Mouse (Mus musculus) kidney, embryonic 14.5 days (tissue): ENCODE results near the gene Ppp1r15a. TPM values are rescaled to one million over a fixed set of nuclear protein-coding genes. Genes with fewer than 3 reads are reported as not detected.

Source experiments
- polyA plus RNA-seq: library from polyadenylated mRNA; unstranded; fragments of >200 nt; fragmentation: Nextera tagmentation; extraction: Ambion mirVana; gene quantifications from 2 replicates; pipeline ENCODE4 v1.2.1, GENCODE M21; 2014

Ppp1r15a gene
- polyA plus RNA-seq, 1 experiment from 2014 or later = 15.7 TPM

Other genes with a start within 250 kb of the Ppp1r15a start
- gene Slc6a21, start 248.8 kb downstream of the Ppp1r15a start, polyA plus RNA-seq = not detected in 2 replicates
- gene Trpm4, start 192.5 kb downstream of the Ppp1r15a start, polyA plus RNA-seq = 10.1 and 11.3 TPM in 2 replicates
- gene Hrc, start 191.0 kb downstream of the Ppp1r15a start, polyA plus RNA-seq = 1.5 and 2.7 TPM in 2 replicates
- gene Ppfia3, start 159.2 kb downstream of the Ppp1r15a start, polyA plus RNA-seq = 6.7 and 7.6 TPM in 2 replicates
- 0.57 and 0.66 TPM in 2 replicates for gene Lin7b, start 155.7 kb downstream of the Ppp1r15a start, polyA plus RNA-seq
- gene Snrnp70, start 130.5 kb downstream of the Ppp1r15a start, polyA plus RNA-seq = 100 and 171 TPM in 2 replicates
- not detected in 2 replicates for gene Kcna7, start 120.6 kb downstream of the Ppp1r15a start, polyA plus RNA-seq
- 1.3 and 1.4 TPM in 2 replicates for gene Ntf5, start 112.6 kb downstream of the Ppp1r15a start, polyA plus RNA-seq
- not detected in 2 replicates for gene Lhb, start 105.4 kb downstream of the Ppp1r15a start, polyA plus RNA-seq
- gene Gys1, start 91.4 kb downstream of the Ppp1r15a start, polyA plus RNA-seq = 21.4 and 35.0 TPM in 2 replicates
- 158 and 228 TPM in 2 replicates for gene Ruvbl2, start 88.2 kb downstream of the Ppp1r15a start, polyA plus RNA-seq
- gene Ftl1, start 66.4 kb downstream of the Ppp1r15a start, polyA plus RNA-seq = 3,941 and 4,356 TPM in 2 replicates
- 97.3 and 110 TPM in 2 replicates for gene Bax, start 59.4 kb downstream of the Ppp1r15a start, polyA plus RNA-seq
- 0.64 and 0.84 TPM in 2 replicates for gene Tulp2, start 44.4 kb downstream of the Ppp1r15a start, polyA plus RNA-seq
- gene Gm45808, start 39.5 kb downstream of the Ppp1r15a start, polyA plus RNA-seq = not detected in 2 replicates
- 3.3 and 3.5 TPM in 2 replicates for gene Dhdh, start 37.5 kb downstream of the Ppp1r15a start, polyA plus RNA-seq
- 141 and 190 TPM in 2 replicates for gene Nucb1, start 15.9 kb downstream of the Ppp1r15a start, polyA plus RNA-seq
- 4.7 and 5.1 TPM in 2 replicates for gene Plekha4, start 62 bp upstream of the Ppp1r15a start, polyA plus RNA-seq
- gene Hsd17b14, start 28.6 kb upstream of the Ppp1r15a start, polyA plus RNA-seq = 12.8 and 13.5 TPM in 2 replicates
- gene Bcat2, start 43.9 kb upstream of the Ppp1r15a start, polyA plus RNA-seq = 61.1 and 73.7 TPM in 2 replicates
- gene Fgf21, start 89.2 kb upstream of the Ppp1r15a start, polyA plus RNA-seq = not detected in 2 replicates
- 0.14 TPM in 2 replicates for gene Fut1, start 91.0 kb upstream of the Ppp1r15a start, polyA plus RNA-seq
- 0.11 and 0.23 TPM in 2 replicates for gene Izumo1, start 95.5 kb upstream of the Ppp1r15a start, polyA plus RNA-seq
- 12.1 and 18.7 TPM in 2 replicates for gene Rasip1, start 101.2 kb upstream of the Ppp1r15a start, polyA plus RNA-seq
- gene Mamstr, start 113.7 kb upstream of the Ppp1r15a start, polyA plus RNA-seq = 3.6 and 5.0 TPM in 2 replicates
- gene Fut2, start 140.1 kb upstream of the Ppp1r15a start, polyA plus RNA-seq = 0.26 and 0.31 TPM in 2 replicates
- gene Ntn5, start 157.8 kb upstream of the Ppp1r15a start, polyA plus RNA-seq = 0.20 and 0.27 TPM in 2 replicates
- 0.17 and 0.28 TPM in 2 replicates for gene Sec1, start 168.1 kb upstream of the Ppp1r15a start, polyA plus RNA-seq
- gene Car11, start 173.6 kb upstream of the Ppp1r15a start, polyA plus RNA-seq = 6.9 and 11.9 TPM in 2 replicates
- 6.6 and 7.7 TPM in 2 replicates for gene Dbp, start 178.8 kb upstream of the Ppp1r15a start, polyA plus RNA-seq
- 1,328 and 1,679 TPM in 2 replicates for gene Rpl18, start 189.2 kb upstream of the Ppp1r15a start, polyA plus RNA-seq
- 16.8 and 23.9 TPM in 2 replicates for gene Sphk2, start 191.7 kb upstream of the Ppp1r15a start, polyA plus RNA-seq
- 1.2 and 2.1 TPM in 2 replicates for gene Fam83e, start 194.9 kb upstream of the Ppp1r15a start, polyA plus RNA-seq
- gene Spaca4, start 199.5 kb upstream of the Ppp1r15a start, polyA plus RNA-seq = 0.29 TPM in 1 of 2 replicates, not detected in the other